Mouse (Mus musculus) spleen, adult 2 months (tissue): ENCODE measurements around the gene Sox13.

Experiments
- CTCF ChIP-seq: fragments of 200-500 bp; IDR thresholded peaks from 2 replicates; pipeline ENCODE4 v1.5.1; 2011; ENCODE audit warnings: mild to moderate bottlenecking, inconsistent platforms; ENCODE audit not compliant: insufficient read depth, insufficient read length, insufficient replicate concordance; ENCODE audit errors: extremely low read depth
- POLR2A ChIP-seq: fragments of 200-500 bp; IDR thresholded peaks from 2 replicates; pipeline ENCODE4 v1.6.1; 2011; ENCODE audit warnings: low read depth, low read length, inconsistent platforms

GRCm38 (mm10) chr1:133468751-133469150, 44.6 kb upstream of the Sox13 start:
- TF ChIP-seq CTCF = no peak
- TF ChIP-seq POLR2A = no peak
